Mouse (Mus musculus) ovary, adult 10 weeks (tissue): ENCODE measurements around the gene Fam92b. TPM values are rescaled to one million over a fixed set of nuclear protein-coding genes. Genes with fewer than 3 reads are reported as not detected.

Source experiments
- polyA plus RNA-seq: library from polyadenylated mRNA; stranded (reverse); fragments of 350-450 nt; fragmentation: Illumina TruSeq; extraction: RNeasy Lipid Tissue Mini Kit (QIAGEN cat#74804); gene quantifications from one replicate; pipeline ENCODE4 v1.2.3, GENCODE M21; 2014

The Fam92b gene
- polyA plus RNA-seq: not detected

GRCm38 (mm10) chr8:120177318-120178123, at the start of gene Fam92b:
Fam92b (minus strand) TSS chr8:120177466.

Other genes starting within 250 kb of the Fam92b start
- gene Crispld2, start 185.0 kb downstream of the Fam92b start, polyA plus RNA-seq: 24.0 TPM
- gene Zdhhc7, start 76.0 kb downstream of the Fam92b start, polyA plus RNA-seq: 0.60 TPM
- gene 6430548M08Rik, start 63.3 kb downstream of the Fam92b start, polyA plus RNA-seq: 7.6 TPM
- gene Gse1, start 51.0 kb upstream of the Fam92b start, polyA plus RNA-seq: 1.1 TPM